Mouse (Mus musculus) gastrocnemius, postnatal 25 days (tissue): ENCODE data around the gene Fam198b. TPM values are rescaled to one million over a fixed set of nuclear protein-coding genes. Genes with fewer than 3 reads are reported as not detected.

Experiments
- DNase-seq: peaks from one replicate; pipeline ENCODE4 v3.0.0; 2022
- total RNA-seq, 2 experiments: library from RNA; stranded (reverse); gene quantifications; 1 replicate in 1 of 2; 2 replicates in 1 of 2; pipeline ENCODE4 v1.2.3; 2021

Fam198b gene
- total RNA-seq, 2 experiments from 2014 or later: 10.2 to 13.3 TPM

DNA sequence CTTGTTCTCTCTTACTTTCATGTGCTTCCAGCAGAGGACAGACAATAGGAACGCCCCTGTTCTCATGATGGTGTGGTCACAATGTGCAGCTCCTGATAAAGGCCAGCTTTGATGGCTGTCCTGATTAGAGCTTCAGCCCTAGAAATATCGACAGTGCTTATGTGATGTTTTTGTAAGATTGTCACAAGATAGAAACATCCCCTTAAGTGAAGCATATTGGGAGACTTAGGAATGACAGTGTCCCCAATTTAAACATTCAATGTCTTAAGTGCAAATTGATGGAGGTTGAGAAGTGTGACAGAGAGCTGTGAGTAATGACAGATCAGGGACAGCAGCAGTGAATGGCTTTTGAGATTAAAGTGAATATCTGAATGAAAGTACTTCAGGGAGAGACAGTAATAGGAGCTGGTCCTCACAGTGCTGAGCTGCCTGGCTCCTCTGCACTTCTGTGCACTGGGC is 99.7 kb downstream of the Fam198b start:
- no peak for DNase-seq

GRCm38 (mm10) chr3:79984542-79984941 is 100.2 kb downstream of the Fam198b start:
- DNase-seq: no peak

- DNase-seq: no peak
Observed at GRCm38 (mm10) chr3:79989250-79989649, 104.9 kb downstream of the Fam198b start.

GRCm38 (mm10) chr3:79989911-79990310 is 105.6 kb downstream of the Fam198b start:
- no peak for DNase-seq

- DNase-seq: no peak
Observed at GRCm38 (mm10) chr3:79990480-79990879, 106.1 kb downstream of the Fam198b start.

DNA sequence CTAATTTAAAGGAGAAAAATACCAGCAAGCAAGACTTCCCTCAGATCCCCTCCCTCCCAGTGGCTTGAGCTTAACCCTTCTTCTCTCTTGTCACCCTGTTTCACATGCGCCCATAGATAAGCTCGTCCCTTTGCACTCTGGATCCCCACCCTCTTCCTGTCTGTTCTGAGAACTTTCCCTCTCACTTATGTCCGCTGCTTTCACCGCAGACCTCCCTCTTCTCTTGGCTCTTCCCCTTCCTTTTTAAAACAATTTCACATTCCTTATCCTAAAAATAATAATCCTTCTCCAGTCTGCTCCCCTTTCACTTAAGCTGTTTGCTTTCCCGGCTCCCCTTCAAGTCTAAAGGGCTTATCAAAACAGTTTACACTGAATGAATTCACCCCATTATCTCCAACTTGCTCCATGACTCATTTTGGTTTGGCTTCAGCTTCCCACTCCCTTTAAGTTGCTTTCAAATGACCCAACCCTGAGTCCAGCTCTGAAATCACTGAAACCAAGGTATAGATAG is 109.8 kb downstream of the Fam198b start:
- DNase-seq: no peak

- no peak for DNase-seq
Observed at GRCm38 (mm10) chr3:79995726-79996125, 111.4 kb downstream of the Fam198b start.

Other genes with a start within 250 kb of the Fam198b start
- gene Rxfp1, start 146.7 kb upstream of the Fam198b start, total RNA-seq: not detected
- 1 to 10 TPM; 1.3 to 3.4 TPM for gene Tmem144, start 31.8 kb upstream of the Fam198b start, total RNA-seq